Mouse (Mus musculus) embryo, embryonic 11 days (tissue): ENCODE results near the gene Qars.

Experiments used
- DNase-seq: peaks from one replicate; pipeline ENCODE4 v3.0.0-alpha.2; 2015

The Qars gene

DNA sequence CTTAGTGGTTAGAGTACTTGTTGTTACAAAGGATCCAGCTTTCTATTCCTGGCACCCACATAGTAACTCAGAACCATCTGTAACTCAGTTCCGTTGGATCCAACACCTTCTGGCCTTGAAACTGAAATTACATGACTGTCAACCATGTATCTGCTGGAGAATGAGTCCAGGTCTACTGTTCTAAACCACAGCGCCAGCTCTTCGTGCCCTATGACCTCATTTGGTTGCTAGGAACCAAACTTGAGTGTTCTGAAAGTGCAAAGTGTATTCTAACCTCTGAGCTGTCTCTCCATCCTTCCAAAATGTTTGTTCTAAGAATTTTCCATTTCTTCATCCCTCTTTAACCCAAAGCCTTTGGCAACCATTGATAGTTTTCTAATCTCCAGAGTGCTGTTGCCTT lies 38.5 kb downstream of the Qars start:
- no peak for DNase-seq

DNA sequence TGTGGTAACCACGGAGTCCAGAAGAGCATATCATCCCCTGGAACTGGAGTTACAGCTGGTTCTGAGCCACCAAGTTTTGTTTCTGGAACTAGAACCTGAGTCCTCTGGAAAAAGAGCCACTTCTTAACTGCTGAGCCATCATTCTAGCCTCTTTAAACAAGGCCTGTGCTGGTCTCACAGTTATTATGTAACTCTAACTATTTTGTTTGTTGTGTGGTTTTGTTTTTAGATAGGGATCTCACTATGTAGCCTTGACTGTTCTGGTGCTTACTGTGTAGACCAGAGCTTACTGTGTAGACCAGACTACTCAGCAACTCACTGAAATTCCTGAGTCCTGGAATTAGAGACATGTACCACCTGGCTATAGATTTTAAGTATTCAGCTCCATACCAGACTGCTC lies 39.4 kb downstream of the Qars start:
- no peak for DNase-seq

DNA sequence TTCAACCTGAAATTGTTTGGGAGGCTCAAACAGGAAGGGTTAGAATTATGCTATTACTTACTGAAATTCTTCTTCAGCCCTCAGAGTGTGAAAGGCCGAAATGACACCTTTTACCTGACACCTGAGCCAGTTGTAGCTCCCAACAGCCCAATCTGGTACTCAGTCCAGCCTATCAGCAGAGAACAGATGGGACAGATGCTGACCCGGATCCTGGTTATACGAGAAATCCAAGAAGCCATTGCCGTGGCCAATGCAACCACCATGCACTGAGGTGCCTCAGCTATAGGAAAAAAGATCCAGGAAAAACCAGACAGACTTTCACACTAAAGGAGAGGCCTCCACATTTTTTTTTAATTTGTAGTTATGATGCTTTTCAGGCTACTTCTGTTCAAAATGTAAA lies 51.7 kb downstream of the Qars start:
- DNase-seq: no peak

DNA sequence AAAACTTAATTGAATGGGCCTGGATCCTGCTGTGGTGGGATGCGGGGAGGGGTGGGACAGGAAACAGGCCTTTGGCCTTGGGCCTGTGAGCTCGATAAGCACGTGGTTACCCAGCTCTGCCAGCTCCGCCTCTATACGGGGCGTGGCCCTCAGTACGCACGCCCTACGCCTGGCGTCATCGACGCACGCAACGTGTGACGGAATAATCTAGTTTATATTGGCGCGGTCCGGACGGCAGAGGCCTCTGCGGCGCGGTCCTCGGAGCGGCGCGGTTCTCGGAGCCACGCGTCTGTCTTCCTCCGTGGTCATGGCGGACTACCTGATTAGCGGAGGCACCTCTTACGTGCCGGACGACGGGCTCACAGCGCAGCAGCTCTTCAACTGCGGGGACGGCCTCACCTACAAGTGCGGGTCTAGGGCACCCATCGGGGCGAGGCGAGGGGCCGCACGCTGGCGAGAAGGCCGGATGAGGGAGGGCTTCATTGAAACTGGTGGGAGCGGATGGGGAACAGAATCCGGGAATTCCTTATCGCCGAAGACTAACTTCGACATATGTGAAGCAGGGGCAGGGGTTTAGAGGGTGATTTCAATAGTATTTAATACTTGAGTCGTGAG lies 52.8 kb downstream of the Qars start, which contains the start of gene Impdh2:
Impdh2 (plus strand) TSS at position 60 of the 615 bp plus-strand sequence.
- peak; percentile 99 for DNase-seq

DNA sequence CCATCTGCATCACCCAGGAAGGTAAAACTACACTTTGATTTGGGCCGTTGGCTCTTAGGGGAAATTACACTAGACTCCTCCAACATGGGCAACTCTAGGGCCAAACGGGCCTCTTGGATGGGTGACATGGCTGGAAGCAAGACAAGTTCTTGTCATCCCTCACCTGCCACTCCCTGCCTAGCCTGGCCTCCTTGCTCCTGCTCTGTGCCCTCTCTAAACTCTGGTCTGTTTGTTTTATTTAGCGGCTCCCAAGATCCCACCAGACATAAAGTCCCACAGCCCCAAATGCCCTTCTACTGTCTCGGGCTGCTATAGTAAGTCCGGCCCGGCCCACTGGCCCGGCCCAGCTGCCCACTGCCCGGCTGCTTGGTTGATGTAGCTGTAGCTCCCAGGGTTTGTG lies 56.2 kb downstream of the Qars start:
- no peak for DNase-seq

DNA sequence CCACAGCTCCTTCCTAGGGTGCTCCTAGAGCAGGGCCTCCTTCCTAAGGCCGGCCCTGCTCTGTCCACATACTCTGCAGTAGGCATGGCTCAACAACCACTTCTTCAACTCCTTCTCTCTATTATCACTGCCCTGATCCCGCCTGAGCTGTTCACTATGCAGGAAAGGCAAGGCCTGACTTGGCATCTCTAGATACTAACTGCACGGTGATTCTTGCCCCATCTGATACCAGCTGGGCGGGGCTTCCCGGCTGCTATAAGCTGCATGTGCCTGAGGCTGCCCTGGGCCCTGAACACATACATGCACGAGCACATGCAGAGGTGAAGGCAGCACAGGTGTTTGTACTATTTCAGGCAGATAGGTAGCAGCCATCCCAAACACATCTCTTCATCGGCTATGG lies 56.6 kb downstream of the Qars start:
- no peak for DNase-seq
